Mouse (Mus musculus) forebrain, embryonic 14.5 days (tissue): ENCODE measurements at regions not wholly inside any gene's neighbourhood (a gene's known extent, or its start where the extent isn't known, plus 50 kb on each side); places are given as distances from the start of the nearest gene placed in this dataset.

Source experiments
- ATAC-seq: fragments of 200-750 bp; cut with Nextera tagmentation; 2 replicates; pipeline ENCODE4 v1.8.0; 2017; ENCODE audit warnings: mild to moderate bottlenecking, moderate library complexity
- DNase-seq: peaks from one replicate; pipeline ENCODE4 v3.0.0-alpha.2; 2015; ENCODE audit warnings: low spot score
- H3K27ac ChIP-seq: fragments of 300-500 bp; sonication (generic); 2 replicates; pipeline ENCODE4 v1.5.1; 2014; ENCODE audit warnings: low read depth, mild to moderate bottlenecking, control low read depth, low read length, moderate library complexity
- H3K27me3 ChIP-seq: fragments of 300-500 bp; sonication (generic); replicated peaks from 2 replicates; pipeline ENCODE4 v1.6.1; 2014; ENCODE audit warnings: low read length, control low read depth, mixed read lengths; ENCODE audit not compliant: control insufficient read depth, insufficient read depth
- H3K36me3 ChIP-seq: fragments of 300-500 bp; sonication (generic); 2 replicates; pipeline ENCODE4 v1.6.1; 2014; ENCODE audit warnings: low read length, control low read depth; ENCODE audit not compliant: control insufficient read depth, insufficient read depth
- H3K4me1 ChIP-seq: fragments of 300-500 bp; sonication (generic); 2 replicates; pipeline ENCODE4 v1.6.1; 2014; ENCODE audit warnings: antibody characterized with exemption, low read length, control low read depth; ENCODE audit not compliant: control insufficient read depth, insufficient read depth
- H3K4me2 ChIP-seq: fragments of 300-500 bp; sonication (generic); 2 replicates; pipeline ENCODE4 v1.6.1; 2014; ENCODE audit warnings: mild to moderate bottlenecking, control low read depth, low read length
- H3K4me3 ChIP-seq: fragments of 300-500 bp; sonication (generic); 2 replicates; pipeline ENCODE4 v1.5.1; 2014; ENCODE audit warnings: low read depth, low read length, control low read depth
- H3K9ac ChIP-seq: fragments of 300-500 bp; sonication (generic); 2 replicates; pipeline ENCODE4 v1.6.1; 2014; ENCODE audit warnings: mild to moderate bottlenecking, low read length, control low read depth, moderate library complexity
- H3K9me3 ChIP-seq: fragments of 300-500 bp; sonication (generic); replicated peaks from 2 replicates; pipeline ENCODE4 v1.6.1; 2016; ENCODE audit warnings: low read length, control low read depth, mixed read lengths; ENCODE audit not compliant: control insufficient read depth
- WGBS: fragments of 180-500 bp; shearing (Covaris S2); extraction: QIAGEN DNeasy Blood & Tissue Kit; methylation state at CpG from one replicate; pipeline ENCODE4 v1.1.7; 2014; 5-methylcytosine and 5-hydroxymethylcytosine counted together

DNA sequence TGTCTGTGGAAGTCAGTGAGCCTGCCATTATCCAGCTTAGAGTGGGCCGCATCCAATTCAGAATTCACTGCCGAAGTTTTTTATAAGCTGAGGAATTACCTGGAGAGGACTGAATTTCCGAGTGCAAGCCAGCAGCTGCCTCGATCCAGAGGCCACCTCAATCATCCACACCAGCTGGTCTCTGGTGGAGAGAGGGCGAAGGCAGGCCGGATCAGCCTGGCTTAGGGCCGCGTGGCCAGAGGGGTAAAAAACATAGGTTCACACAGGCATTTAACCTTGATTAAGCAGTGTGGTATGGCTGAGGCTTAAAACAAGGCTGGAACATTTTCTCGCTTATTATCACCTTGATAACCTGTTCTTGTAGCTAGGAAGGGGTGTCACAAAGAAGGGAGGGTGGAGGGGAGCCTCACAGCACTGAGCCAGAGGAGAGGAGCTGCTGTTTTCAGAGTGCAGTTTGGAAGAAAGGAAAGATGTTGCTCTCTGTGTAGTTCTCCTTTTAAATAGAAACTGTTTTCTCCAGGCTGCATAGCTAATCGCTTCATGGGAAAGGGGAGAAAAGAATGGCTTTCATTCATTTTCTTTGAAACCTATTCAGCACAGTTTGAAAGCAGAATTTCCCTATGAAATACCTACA is 135.1 kb upstream of the Noct start:
- peak; percentile 45 for ATAC-seq
- Histone ChIP-seq H3K27ac (peak overlapping the region; percentile 35), H3K9ac (no peak overlapping the region), H3K36me3 (no peaks in the 10 kb centered on the region), H3K9me3 (no peaks in the 10 kb centered on the region), H3K4me3 (no peak overlapping the region), H3K4me1 (peaks cover 19% of the 10 kb centered on the region), H3K27me3 (0 out of 2 replicates have a peak, but pooled peaks cover 4% of the 10 kb centered on the region), H3K4me2 (no peak overlapping the region)
- WGBS, result 38% methylated on average over 10 of the region's 10 CpGs
- peak; percentile 36 for DNase-seq

DNA sequence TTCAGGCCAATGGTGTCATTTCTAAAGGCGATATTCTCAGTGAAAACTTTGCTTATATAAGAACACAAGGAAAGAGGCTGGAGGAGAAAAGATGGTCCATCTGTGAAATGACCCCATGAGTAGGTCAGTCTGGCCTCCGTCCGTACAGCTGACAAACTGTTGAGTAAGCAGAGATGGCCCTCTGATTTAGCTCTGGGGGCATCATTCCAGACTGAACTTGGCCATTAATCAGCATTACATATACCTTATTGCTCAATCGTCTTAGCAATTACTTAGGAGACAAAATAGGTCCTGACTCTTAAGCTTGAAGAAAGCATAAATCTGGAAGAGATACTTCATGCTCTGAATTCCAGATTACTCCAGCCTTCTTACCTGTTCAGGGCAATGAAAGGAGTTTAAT is 132.8 kb upstream of the Noct start:
- WGBS, result 84% methylated on average over 4 of the region's 4 CpGs

DNA sequence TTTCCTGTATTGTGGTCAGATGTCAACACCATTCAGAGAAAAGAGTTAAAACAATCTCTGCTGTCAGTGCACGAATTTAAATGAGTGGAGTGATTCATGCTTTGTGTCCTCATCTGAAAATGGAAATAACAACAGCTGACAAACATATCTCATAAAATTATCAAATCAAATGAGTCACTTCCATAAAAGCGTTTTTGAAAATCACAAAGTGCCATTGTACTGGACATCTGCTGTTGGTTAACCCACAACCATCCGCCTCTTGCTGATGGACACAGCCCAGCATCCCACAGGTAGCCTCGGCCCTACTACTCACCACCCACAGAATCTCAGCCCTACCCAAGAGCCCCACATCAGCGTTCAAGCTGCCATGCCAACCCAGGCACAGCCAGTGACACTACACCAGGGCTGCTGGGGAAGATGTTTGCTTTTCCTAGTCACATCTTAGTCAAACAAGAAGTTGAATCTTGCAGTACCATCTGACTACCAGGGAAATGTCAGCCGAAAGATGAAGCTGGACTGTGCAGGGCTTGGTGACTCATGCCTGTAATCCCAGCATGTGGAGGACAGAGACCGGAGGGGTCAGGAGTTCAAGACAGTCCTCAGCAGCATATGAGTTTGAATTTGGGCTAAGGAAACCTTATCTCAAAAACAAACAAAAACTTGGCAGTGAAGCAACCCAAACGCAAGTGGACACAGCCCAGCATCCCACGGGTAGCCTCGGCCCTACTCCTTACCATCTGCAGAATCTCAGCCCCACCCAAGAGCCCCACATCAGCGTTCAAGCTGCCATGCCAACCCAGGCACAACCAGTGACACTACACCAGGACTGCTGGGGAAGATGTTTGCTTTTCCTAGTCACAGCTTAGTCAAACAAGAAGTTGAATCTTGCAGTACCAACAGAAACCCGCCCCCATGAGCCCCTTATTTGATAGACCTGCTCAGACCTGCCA is 131.9 kb upstream of the Noct start:
- WGBS, result 89% methylated on average over 12 of the region's 12 CpGs
- no peaks in the 10 kb centered on the region for H3K9me3 ChIP-seq
- H3K4me1 ChIP-seq, result peaks cover 29% of the 10 kb centered on the region
- no peak overlapping the region for H3K4me2 ChIP-seq
- no peak overlapping the region for H3K27ac ChIP-seq
- DNase-seq (no peak), ATAC-seq (no peak)
- no peak overlapping the region for H3K9ac ChIP-seq
- H3K36me3 ChIP-seq, result no peaks in the 10 kb centered on the region
- 0 out of 2 replicates have a peak, but pooled peaks cover 4% of the 10 kb centered on the region for H3K27me3 ChIP-seq
- no peak overlapping the region for H3K4me3 ChIP-seq

More for the DNA sequence above, 132.8 kb upstream of the Noct start:
- Histone ChIP-seq H3K27me3 (0 out of 2 replicates have a peak, but pooled peaks cover 4% of the 10 kb centered on the region), H3K4me1 (peaks cover 31% of the 10 kb centered on the region), H3K27ac (no peak overlapping the region), H3K4me2 (no peak overlapping the region), H3K36me3 (no peaks in the 10 kb centered on the region), H3K4me3 (no peak overlapping the region), H3K9ac (no peak overlapping the region), H3K9me3 (no peaks in the 10 kb centered on the region)
- no peak for ATAC-seq
- no peak for DNase-seq

DNA sequence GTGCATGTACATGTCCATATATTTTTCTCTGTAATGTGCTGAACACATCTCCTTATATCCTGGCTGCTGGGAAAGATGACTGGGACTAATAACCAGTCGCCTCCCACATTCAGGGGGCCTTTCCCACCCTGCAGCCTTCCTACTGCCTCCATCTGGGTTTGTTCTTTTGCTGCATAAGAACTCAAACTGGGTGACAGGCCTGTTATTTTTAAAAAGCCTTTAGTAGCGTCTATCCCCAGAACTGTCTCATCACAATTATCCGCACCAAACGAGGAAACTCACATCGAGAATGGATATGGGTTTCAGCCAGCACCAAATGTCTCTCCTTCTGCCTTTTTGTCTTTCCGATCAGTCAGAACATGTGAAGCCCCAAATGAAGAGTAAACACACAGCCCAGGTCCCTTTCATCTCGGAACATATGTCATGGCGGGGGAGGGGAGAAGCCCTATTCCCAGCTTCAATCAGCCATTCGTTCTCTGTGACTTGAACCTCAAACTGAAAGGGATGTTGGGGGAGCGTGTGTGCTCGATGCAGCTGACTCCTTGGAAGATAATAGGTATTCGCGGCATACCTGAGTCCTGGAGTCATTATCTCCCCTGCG is 128.3 kb upstream of the Noct start:
- Histone ChIP-seq H3K27me3 (no peaks in the 10 kb centered on the region), H3K4me1 (peaks cover 24% of the 10 kb centered on the region), H3K27ac (peak overlapping the region; percentile 90), H3K4me2 (peak overlapping the region; percentile 26), H3K36me3 (no peaks in the 10 kb centered on the region), H3K9ac (no peak overlapping the region; the same call in 1 of the 2 replicates), H3K4me3 (no peak overlapping the region), H3K9me3 (no peaks in the 10 kb centered on the region)
- ATAC-seq (peak; percentile 90), DNase-seq (peak; percentile 94)
- WGBS, result 14% methylated on average over 14 of the region's 14 CpGs

DNA sequence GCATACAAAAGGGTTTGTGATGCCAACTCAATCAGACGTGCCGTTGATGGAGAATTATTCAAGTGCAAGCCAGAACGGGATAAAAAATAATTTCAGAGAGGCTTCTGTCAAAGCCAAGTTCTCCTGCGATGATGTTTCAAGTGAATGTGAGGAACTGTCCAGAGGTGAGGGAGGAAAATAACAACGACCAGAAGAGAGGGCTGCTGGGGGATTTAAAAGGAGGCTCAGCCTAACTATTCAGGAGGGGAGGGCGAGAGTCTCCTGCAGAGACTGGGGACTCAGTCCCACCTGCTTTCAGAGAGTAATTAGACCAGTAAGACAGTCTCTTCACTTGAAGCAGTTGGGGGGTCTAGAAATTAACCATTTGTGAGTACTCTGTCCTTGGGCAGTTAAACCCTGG is 127.7 kb upstream of the Noct start:
- ATAC-seq (peak; percentile 72), DNase-seq (peak; percentile 80)
- Histone ChIP-seq H3K27ac (peak overlapping the region; percentile 90), H3K4me2 (peak overlapping the region; percentile 26), H3K36me3 (no peaks in the 10 kb centered on the region), H3K4me3 (no peak overlapping the region), H3K4me1 (peaks cover 24% of the 10 kb centered on the region), H3K27me3 (no peaks in the 10 kb centered on the region), H3K9ac (peak overlapping the region; percentile 6), H3K9me3 (no peaks in the 10 kb centered on the region)
- WGBS, result 16% methylated on average over 6 of the region's 6 CpGs

DNA sequence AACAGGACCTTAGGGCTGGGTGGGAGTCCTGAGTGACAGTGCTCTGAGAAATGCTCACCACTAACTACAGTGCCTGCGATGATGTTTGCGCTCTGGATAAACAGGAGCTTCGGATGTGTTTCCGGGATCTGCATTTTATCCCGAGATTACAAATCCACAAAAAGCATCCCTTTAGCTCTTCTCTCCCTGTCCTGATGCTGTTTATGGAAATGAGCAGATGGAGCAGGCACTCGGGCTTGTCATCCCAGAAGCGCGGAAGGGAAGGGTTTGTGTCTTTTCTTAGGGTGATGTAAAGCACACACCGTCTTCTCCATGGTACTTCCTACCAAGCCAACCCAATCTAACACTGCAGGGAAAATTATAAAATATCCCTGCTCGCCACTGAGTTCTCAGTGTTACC is 126.9 kb upstream of the Noct start:
- peak; percentile 65 for DNase-seq

DNA sequence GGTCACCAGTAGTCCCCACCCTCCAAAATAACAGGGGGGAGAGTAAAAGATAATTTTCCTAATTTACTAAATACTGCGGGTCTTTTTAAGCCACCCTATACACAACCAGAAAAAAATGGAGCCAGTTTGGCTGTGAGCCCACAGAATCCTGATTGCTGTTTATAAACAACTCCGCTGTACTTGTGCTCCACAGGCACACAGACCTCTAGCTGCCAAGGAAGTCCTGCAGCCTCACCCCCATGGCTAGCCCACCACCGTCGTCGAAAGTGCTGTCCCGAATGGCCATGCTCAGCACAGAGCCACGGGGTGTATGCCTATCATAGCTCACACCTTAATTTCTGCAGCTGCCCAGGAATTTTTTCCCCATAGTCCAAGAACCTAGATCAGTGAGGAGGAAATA is 124.3 kb upstream of the Noct start:
- no peak overlapping the region for H3K9ac ChIP-seq
- no peaks in the 10 kb centered on the region for H3K36me3 ChIP-seq
- H3K27ac ChIP-seq, result no peak overlapping the region
- WGBS, result 73% methylated on average over 7 of the region's 7 CpGs
- H3K4me1 ChIP-seq, result peaks cover 21% of the 10 kb centered on the region
- no peak for ATAC-seq
- no peaks in the 10 kb centered on the region for H3K27me3 ChIP-seq
- no peaks in the 10 kb centered on the region for H3K9me3 ChIP-seq
- no peak for DNase-seq
- H3K4me3 ChIP-seq, result no peak overlapping the region
- H3K4me2 ChIP-seq, result no peak overlapping the region

More for the DNA sequence above, 126.9 kb upstream of the Noct start:
- WGBS, result 61% methylated on average over 10 of the region's 10 CpGs
- peak overlapping the region; percentile 10; the same call in 1 of the 2 replicates for H3K4me2 ChIP-seq
- H3K36me3 ChIP-seq, result no peaks in the 10 kb centered on the region
- no peaks in the 10 kb centered on the region for H3K9me3 ChIP-seq
- ATAC-seq, result peak; percentile 10; the same call in 1 of the 2 replicates
- H3K9ac ChIP-seq, result no peak overlapping the region
- H3K27me3 ChIP-seq, result no peaks in the 10 kb centered on the region
- no peak overlapping the region for H3K4me3 ChIP-seq
- peak overlapping the region; percentile 87 for H3K27ac ChIP-seq
- peaks cover 24% of the 10 kb centered on the region for H3K4me1 ChIP-seq

DNA sequence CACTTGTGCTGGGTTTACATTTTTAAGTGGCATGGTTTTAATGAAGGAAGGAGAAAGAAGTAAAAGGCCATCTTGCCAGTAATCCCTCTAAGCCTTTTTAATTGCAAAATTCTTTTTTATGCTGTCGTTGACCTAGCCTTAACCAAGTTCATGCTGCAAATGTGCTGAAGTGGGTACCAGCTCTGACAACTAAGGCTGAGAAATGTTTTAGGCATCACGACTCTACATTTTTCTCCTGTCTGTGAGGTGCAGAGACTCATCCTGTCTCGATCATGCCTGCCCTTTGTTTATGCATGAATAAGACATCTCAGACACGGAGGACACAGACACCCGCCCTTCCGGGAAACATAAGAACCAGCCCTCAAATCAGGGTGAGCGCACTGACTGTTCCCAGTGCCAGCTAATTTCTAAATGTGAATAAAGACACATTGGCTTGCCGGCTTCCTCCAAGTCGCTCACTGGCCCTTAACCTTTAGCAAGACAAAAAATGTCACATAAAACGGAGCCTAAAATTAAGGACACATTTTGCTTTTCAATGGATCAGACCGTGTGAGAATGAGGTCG is 115.5 kb upstream of the Noct start:
- no peaks in the 10 kb centered on the region for H3K27me3 ChIP-seq
- no peaks in the 10 kb centered on the region for H3K36me3 ChIP-seq
- ATAC-seq (no peak; the same call in 1 of the 2 replicates), DNase-seq (no peak)
- 0 out of 2 replicates have a peak, but pooled peaks cover 2% of the 10 kb centered on the region for H3K4me1 ChIP-seq
- H3K27ac ChIP-seq, result no peak overlapping the region
- H3K4me3 ChIP-seq, result no peak overlapping the region
- no peak overlapping the region for H3K9ac ChIP-seq
- WGBS, result 33% methylated on average over 12 of the region's 12 CpGs
- peaks cover 3% of the 10 kb centered on the region; the same call in 1 of the 2 replicates for H3K9me3 ChIP-seq
- no peak overlapping the region for H3K4me2 ChIP-seq
